Mouse (Mus musculus) hindbrain, embryonic 11.5 days (tissue): Measurements from ENCODE around the gene Lmntd1. TPM values are rescaled to one million over a fixed set of nuclear protein-coding genes. Genes with fewer than 3 reads are reported as not detected.

Source experiments
- ATAC-seq: fragments of 200-750 bp; cut with Nextera tagmentation; 2 replicates; pipeline ENCODE4 v1.8.0; 2017; ENCODE audit warnings: mild to moderate bottlenecking, moderate TSS enrichment, moderate library complexity; ENCODE audit not compliant: low FRiP score
- DNase-seq: peaks from one replicate; pipeline ENCODE4 v3.0.0-alpha.2; 2015; ENCODE audit warnings: low spot score
- H3K27ac ChIP-seq: fragments of 300-500 bp; sonication (generic); 2 replicates; pipeline ENCODE4 v1.5.1; 2014; ENCODE audit warnings: mild to moderate bottlenecking, low read depth, low read length
- H3K27me3 ChIP-seq: fragments of 300-500 bp; sonication (generic); 2 replicates; pipeline ENCODE4 v1.6.1; 2014; ENCODE audit warnings: mild to moderate bottlenecking, low read length, moderate library complexity, mixed read lengths; ENCODE audit not compliant: control insufficient read depth, insufficient read depth
- H3K36me3 ChIP-seq: fragments of 300-500 bp; sonication (generic); 2 replicates; pipeline ENCODE4 v1.6.1; 2014; ENCODE audit warnings: mild to moderate bottlenecking, low read length, moderate library complexity, mixed read lengths; ENCODE audit not compliant: control insufficient read depth, insufficient read depth
- H3K4me1 ChIP-seq: fragments of 300-500 bp; sonication (generic); replicated peaks from 2 replicates; pipeline ENCODE4 v1.6.1; 2014; ENCODE audit warnings: low read length, mixed read lengths; ENCODE audit not compliant: control insufficient read depth, insufficient read depth
- H3K4me2 ChIP-seq: fragments of 300-500 bp; sonication (generic); replicated peaks from 2 replicates; pipeline ENCODE4 v1.6.1; 2014; ENCODE audit warnings: mild to moderate bottlenecking, low read depth, low read length
- H3K4me3 ChIP-seq: fragments of 300-500 bp; sonication (generic); 2 replicates; pipeline ENCODE4 v1.5.1; 2014; ENCODE audit warnings: low read depth, low read length
- H3K9ac ChIP-seq: fragments of 300-500 bp; sonication (generic); 2 replicates; pipeline ENCODE4 v1.6.1; 2014; ENCODE audit warnings: low read depth, low read length
- H3K9me3 ChIP-seq: fragments of 300-500 bp; sonication (generic); 2 replicates; pipeline ENCODE4 v1.6.1; 2016; ENCODE audit warnings: low read length; ENCODE audit not compliant: control insufficient read depth
- WGBS: fragments of 180-500 bp; shearing (Covaris S2); extraction: QIAGEN DNeasy Blood & Tissue Kit; methylation state at CpG from one replicate; pipeline ENCODE4 v1.1.7; 2014; 5-methylcytosine and 5-hydroxymethylcytosine counted together
- polyA plus RNA-seq: library from polyadenylated mRNA; unstranded; fragments of >200 nt; fragmentation: Nextera tagmentation; extraction: Ambion mirVana; gene quantifications from 2 replicates; pipeline ENCODE4 v1.2.1, GENCODE M21; 2014

Lmntd1 gene
- polyA plus RNA-seq, 1 experiment from 2014 or later = not detected

DNA sequence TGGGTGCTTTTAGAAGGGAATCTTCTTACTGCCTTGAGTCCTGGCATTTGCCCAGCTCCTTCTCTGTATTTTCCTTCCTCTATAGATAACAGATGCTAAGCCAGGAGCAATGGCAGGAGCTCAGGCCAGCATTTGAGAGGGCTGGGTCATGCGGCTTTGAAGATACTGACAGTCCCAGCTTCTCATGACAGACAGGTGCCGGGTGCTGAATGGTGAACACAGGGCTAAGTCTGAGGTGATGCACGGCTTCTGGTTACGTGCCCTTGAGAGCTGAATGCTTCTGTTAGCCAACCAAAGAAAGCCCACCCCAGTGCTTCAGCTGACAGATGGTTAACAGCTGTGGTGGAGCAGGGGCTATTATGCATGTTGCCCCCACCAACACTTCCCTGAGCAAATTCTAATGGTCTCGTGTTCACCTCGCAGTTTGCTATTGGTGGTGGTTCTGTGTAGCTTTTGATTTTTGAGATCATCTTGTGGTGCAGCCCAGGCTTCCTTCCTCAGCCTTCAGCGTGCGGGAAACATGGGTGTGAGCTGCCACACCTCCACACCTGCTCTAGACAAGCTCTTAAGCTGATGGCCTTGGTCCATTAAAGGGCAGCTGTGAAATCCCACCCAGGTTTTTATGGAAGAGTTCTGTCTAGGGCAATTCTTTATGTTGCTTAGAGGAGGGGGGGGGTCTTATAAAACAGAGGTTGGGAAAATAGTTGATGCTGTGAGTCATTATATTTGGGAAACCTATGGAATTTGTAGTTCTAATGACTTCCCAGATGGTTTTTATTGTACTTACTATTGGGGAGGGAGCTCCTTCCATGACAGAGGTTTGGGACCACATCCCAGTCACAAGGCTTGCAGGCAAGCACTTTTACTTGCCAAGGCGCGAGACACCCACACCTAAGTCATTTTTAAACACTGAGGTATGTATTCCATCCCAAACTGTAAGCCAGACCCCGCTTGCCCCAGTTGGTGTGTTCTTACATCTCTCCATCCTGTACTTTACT lies 181.1 kb downstream of the Lmntd1 start:
- Histone ChIP-seq H3K27me3 (no peaks in the 10 kb centered on the region), H3K9me3 (no peaks in the 10 kb centered on the region), H3K4me3 (no peak overlapping the region), H3K36me3 (no peaks in the 10 kb centered on the region), H3K4me2 (no peak overlapping the region), H3K27ac (no peak overlapping the region), H3K4me1 (no peaks in the 10 kb centered on the region), H3K9ac (no peak overlapping the region)
- peak; percentile 25 for DNase-seq
- WGBS = 69% methylated on average over 11 of the region's 11 CpGs
- ATAC-seq = no peak

DNA sequence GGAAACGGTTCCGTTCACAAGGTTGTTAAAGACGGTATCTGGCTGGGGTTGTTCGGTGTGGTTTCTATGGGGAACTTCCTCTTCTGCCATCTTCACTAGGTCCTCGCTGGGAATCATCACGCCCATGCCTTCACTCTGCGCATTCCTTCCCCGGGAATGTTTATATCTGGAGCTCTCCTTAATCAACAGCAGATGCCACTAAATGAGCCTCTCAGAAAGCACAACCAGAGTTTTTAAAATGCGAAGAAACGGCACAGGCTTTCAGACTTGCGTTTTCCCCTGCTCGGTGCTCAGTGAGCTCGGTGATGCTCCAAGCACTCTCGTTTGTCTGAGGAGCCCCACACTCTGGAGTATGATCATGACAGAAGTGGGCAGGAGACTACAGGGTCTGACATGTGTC lies 182.4 kb downstream of the Lmntd1 start:
- no peak for ATAC-seq
- H3K4me1 ChIP-seq = no peaks in the 10 kb centered on the region
- no peak overlapping the region for H3K4me3 ChIP-seq
- H3K9me3 ChIP-seq = no peaks in the 10 kb centered on the region
- 70% methylated on average over 14 of the region's 14 CpGs for WGBS
- H3K4me2 ChIP-seq = no peak overlapping the region
- no peaks in the 10 kb centered on the region for H3K36me3 ChIP-seq
- H3K9ac ChIP-seq = no peak overlapping the region
- H3K27me3 ChIP-seq = no peaks in the 10 kb centered on the region
- DNase-seq = no peak
- H3K27ac ChIP-seq = no peak overlapping the region

DNA sequence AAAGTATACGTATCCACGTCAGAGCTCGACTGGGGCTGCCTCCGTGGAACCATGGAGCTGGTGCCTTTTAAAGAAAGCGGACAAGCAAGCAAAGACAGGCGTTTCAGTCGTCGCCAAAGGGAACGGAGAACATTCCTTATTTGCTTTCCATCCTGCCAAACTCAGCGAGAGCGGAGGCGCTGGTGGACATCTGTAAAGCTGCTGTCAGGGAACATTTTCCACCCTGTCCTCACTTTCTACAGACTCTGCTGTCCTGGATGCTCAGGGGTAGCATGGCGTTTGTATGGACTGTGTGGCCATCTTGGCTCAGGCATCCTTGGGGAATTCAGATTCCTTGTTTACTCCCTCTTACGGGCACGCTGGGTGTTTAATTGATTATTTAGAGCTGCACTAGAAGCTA lies 186.7 kb downstream of the Lmntd1 start:
- H3K27ac ChIP-seq = no peak overlapping the region
- WGBS = 81% methylated on average over 15 of the region's 15 CpGs
- no peaks in the 10 kb centered on the region for H3K4me1 ChIP-seq
- DNase-seq = no peak
- no peak for ATAC-seq
- H3K9ac ChIP-seq = no peak overlapping the region
- no peaks in the 10 kb centered on the region for H3K27me3 ChIP-seq
- H3K4me3 ChIP-seq = no peak overlapping the region
- no peak overlapping the region for H3K4me2 ChIP-seq
- no peaks in the 10 kb centered on the region for H3K9me3 ChIP-seq
- no peaks in the 10 kb centered on the region for H3K36me3 ChIP-seq

DNA sequence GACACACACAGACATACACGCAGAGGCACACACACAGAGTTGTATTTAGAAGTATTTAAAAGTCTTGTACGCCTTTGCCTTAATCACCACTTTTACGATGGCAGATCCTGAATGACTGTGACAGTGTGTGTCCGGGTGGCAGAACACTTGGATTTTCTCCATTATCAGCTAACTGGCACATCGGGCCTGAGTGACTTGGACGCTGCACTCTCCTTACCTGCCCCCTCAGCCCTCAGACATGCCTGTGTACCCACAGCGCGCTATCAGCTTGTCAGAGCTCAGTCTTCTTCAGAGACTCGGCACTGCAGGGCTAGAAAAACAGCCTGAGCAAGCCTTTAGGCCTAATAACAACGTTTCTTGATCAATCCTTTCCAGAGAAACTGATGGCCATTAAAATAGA lies 187.6 kb downstream of the Lmntd1 start:
- no peak overlapping the region for H3K9ac ChIP-seq
- no peaks in the 10 kb centered on the region for H3K4me1 ChIP-seq
- no peak overlapping the region for H3K27ac ChIP-seq
- ATAC-seq (no peak), DNase-seq (no peak)
- no peak overlapping the region for H3K4me3 ChIP-seq
- H3K36me3 ChIP-seq = no peaks in the 10 kb centered on the region
- 82% methylated on average over 10 of the region's 10 CpGs for WGBS
- no peaks in the 10 kb centered on the region for H3K27me3 ChIP-seq
- H3K9me3 ChIP-seq = no peaks in the 10 kb centered on the region
- no peak overlapping the region for H3K4me2 ChIP-seq

DNA sequence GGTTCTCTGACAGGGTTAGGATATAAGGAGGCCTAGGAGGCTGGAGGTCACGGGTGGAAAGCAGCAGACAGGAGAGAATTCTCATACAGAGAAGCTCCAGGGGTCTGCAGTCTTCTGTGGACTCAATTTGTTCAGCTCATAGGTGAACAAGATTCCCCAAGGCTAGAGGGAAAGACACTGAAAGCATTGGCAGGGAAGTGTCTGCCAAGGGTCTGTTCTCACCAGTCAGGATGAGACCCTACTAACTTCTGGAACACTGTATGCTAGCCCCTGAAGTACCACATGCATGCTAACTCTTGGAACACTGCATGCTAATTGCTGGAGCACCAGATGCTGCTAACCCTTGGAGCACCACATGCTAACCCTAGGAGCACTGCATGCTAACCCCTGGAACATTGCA lies 190.0 kb downstream of the Lmntd1 start:
- Histone ChIP-seq H3K9me3 (no peaks in the 10 kb centered on the region), H3K27me3 (no peaks in the 10 kb centered on the region), H3K4me1 (no peaks in the 10 kb centered on the region), H3K36me3 (no peaks in the 10 kb centered on the region), H3K4me2 (no peak overlapping the region), H3K4me3 (no peak overlapping the region), H3K27ac (no peak overlapping the region), H3K9ac (no peak overlapping the region)
- 79% methylated on average over 1 of the region's 1 CpGs for WGBS
- ATAC-seq (no peak), DNase-seq (no peak)

DNA sequence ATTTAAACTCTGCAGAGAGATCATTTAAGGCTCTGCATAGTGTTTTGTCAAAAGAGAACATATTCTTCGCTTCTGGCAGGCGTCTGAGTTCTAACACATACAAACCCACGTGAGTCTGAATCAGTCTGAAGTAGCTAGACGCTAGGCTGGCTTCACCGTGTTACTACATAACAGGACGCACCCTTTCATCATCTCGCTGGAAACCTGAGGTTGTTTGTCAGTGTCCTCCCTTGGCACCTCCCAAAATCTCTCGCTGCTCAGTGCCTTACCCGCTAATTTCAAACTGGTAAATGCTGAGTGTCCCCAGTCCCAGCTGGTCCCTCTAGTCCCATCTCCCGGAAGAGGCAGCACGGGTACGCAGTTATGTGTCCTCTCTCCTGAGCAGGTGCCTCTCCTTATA lies 190.6 kb downstream of the Lmntd1 start:
- H3K9ac ChIP-seq = no peak overlapping the region
- DNase-seq = no peak

DNA sequence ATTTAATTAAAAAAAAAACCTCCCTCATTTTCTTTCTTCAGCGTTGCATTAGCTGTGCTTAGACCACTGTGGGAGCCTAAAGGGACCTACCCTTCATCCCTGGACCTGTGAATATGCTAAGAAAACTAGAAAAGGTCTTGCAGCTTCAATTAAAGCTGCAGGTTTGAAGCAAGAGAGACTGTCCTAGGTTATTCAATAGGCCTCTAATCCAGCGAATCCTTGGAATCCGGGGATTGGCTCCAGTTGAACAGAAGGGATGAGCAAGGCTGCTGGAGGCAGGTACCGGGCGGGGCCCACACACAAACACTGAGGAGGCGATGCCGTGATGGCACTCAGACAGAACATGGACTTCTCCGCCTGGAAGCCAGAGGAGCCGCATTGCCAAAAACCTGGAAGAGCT lies 192.5 kb downstream of the Lmntd1 start:
- Histone ChIP-seq H3K27ac (no peak overlapping the region), H3K4me2 (no peak overlapping the region), H3K36me3 (no peaks in the 10 kb centered on the region), H3K9ac (no peak overlapping the region), H3K4me1 (no peaks in the 10 kb centered on the region), H3K4me3 (no peak overlapping the region), H3K9me3 (no peaks in the 10 kb centered on the region), H3K27me3 (no peaks in the 10 kb centered on the region)
- 96% methylated on average over 9 of the region's 9 CpGs for WGBS
- DNase-seq = no peak
- ATAC-seq = no peak

More for the DNA sequence above, 190.6 kb downstream of the Lmntd1 start:
- Histone ChIP-seq H3K4me2 (no peak overlapping the region), H3K4me3 (no peak overlapping the region), H3K27ac (no peak overlapping the region), H3K36me3 (no peaks in the 10 kb centered on the region), H3K27me3 (no peaks in the 10 kb centered on the region), H3K9me3 (no peaks in the 10 kb centered on the region), H3K4me1 (no peaks in the 10 kb centered on the region)
- no peak for ATAC-seq
- WGBS = 84% methylated on average over 12 of the region's 12 CpGs

DNA sequence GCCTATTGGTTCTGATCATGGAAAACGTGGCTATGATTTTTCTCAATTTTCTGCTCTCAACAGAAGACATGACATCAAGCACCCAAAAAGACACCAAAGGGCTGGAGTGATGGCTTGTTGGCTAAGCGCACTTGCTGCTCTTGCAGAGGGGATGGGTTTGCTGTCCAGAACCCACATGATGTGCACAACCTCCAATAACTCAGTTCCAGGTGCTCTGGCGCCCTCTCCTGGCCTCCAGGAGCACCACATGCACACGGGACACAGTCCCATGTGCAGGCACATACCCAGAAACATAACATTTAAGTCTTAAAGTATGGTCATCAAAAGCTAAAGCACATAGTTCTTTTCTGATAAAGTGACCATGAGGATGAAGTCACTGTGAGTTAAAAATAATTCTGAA lies 193.7 kb downstream of the Lmntd1 start:
- H3K27me3 ChIP-seq = no peaks in the 10 kb centered on the region
- no peak overlapping the region for H3K27ac ChIP-seq
- DNase-seq (no peak), ATAC-seq (no peak)
- H3K9me3 ChIP-seq = no peaks in the 10 kb centered on the region
- 70% methylated on average over 4 of the region's 4 CpGs for WGBS
- H3K9ac ChIP-seq = no peak overlapping the region
- no peak overlapping the region for H3K4me3 ChIP-seq
- H3K4me1 ChIP-seq = no peaks in the 10 kb centered on the region
- H3K36me3 ChIP-seq = no peaks in the 10 kb centered on the region
- H3K4me2 ChIP-seq = no peak overlapping the region

DNA sequence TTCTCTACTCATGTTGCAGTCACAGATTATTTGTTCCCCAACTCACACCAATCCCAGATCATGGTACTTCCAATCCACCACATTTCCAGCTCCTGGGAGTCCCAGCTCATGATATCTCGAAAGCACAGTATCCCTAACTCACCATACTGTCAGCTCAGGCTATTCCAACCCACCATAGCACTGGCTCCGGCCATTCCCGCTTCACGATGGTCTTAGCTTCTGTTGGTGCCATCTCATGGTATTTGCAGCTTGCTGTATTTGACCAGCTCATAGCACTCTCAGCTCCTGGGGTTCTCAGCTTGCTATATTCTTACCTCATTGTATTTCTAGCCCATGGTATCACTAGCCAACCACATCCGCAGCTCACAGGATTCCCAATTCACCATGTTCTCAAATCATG lies 195.3 kb downstream of the Lmntd1 start:
- no peaks in the 10 kb centered on the region for H3K9me3 ChIP-seq
- no peak overlapping the region for H3K4me3 ChIP-seq
- no peaks in the 10 kb centered on the region for H3K4me1 ChIP-seq
- H3K36me3 ChIP-seq = no peaks in the 10 kb centered on the region
- DNase-seq (no peak), ATAC-seq (no peak)
- H3K4me2 ChIP-seq = no peak overlapping the region
- 96% methylated on average over 5 of the region's 5 CpGs for WGBS
- H3K27ac ChIP-seq = no peak overlapping the region
- no peaks in the 10 kb centered on the region for H3K27me3 ChIP-seq
- no peak overlapping the region for H3K9ac ChIP-seq
